In genomic region chr12:44601410-44602149, GRCm38 (mm10) we compare ENCODE assay signal across 7 mouse cellular contexts.
DNase-seq lines count a peak whose midpoint lies in the region; ATAC-seq and TF ChIP-seq lines count a peak whose summit lies in the region.

No protein-coding gene starts in this region.

- H3K27ac ChIP-seq in embryonic fibroblast, embryonic 13.5 days (ENCODE audit: insufficient read depth, low read length): no peak overlapping the region
- no peak overlapping the region for H3K27ac ChIP-seq in layer of hippocampus, adult 2 months

- H3K4me1 ChIP-seq in embryonic fibroblast, embryonic 13.5 days (ENCODE audit: control insufficient read depth, insufficient read depth, low read length): no peaks in the 10 kb centered on the region

- no peak for TF ChIP-seq POLR2A in embryonic fibroblast, embryonic 13.5 days (IDR thresholded peaks at IDR 0.05; ENCODE audit: low read depth, low read length)

- DNase-seq in NIH3T3 (ENCODE audit: low read depth): peak; percentile 55
- DNase-seq in brain, adult 2 months (ENCODE audit: low read depth, low spot score): peak; percentile 76
- peak; percentile 50 to 72 for DNase-seq in heart, postnatal 14 days
- peak; percentile 40 to 70 for DNase-seq in layer of hippocampus, adult 2 months (ENCODE audit: low spot score in 2 of 2)
- DNase-seq in right cerebral cortex, postnatal 10 days (ENCODE audit: low spot score in 2 of 2): peak; percentile 66 to 78

- intact Hi-C loops in heart, postnatal 14 days (cut with DNase I): loop anchor here (5.0 kb wide), 2 partner anchors 246 to 781 kb away; no protein-coding TSS in a partner anchor

- TF ChIP-seq CTCF in embryonic fibroblast, embryonic 13.5 days (IDR thresholded peaks at IDR 0.05; ENCODE audit: borderline replicate concordance, insufficient read depth, low read length): peak; percentile 44; the same call in 1 of the 2 replicates
- peak; percentile 91 for TF ChIP-seq CTCF in layer of hippocampus, adult 2 months (conservative IDR thresholded peaks at IDR 0.05)

- H3K4me3 ChIP-seq in embryonic fibroblast, embryonic 13.5 days (ENCODE audit: insufficient read depth, low read length): no peak overlapping the region
- H3K4me3 ChIP-seq in layer of hippocampus, adult 2 months: no peak overlapping the region

- ATAC-seq in megakaryocyte progenitor cell, adult 5-6 weeks (replicated peaks; ENCODE audit: poor library complexity): peak; percentile 93
